Mouse (Mus musculus) kidney, postnatal 14 days (tissue): ENCODE data around the gene Itsn1.

Experiments
- DNase-seq: peaks from one replicate; pipeline ENCODE4 v3.0.0; 2022; ENCODE audit warnings: mixed read lengths

The Itsn1 gene

DNA sequence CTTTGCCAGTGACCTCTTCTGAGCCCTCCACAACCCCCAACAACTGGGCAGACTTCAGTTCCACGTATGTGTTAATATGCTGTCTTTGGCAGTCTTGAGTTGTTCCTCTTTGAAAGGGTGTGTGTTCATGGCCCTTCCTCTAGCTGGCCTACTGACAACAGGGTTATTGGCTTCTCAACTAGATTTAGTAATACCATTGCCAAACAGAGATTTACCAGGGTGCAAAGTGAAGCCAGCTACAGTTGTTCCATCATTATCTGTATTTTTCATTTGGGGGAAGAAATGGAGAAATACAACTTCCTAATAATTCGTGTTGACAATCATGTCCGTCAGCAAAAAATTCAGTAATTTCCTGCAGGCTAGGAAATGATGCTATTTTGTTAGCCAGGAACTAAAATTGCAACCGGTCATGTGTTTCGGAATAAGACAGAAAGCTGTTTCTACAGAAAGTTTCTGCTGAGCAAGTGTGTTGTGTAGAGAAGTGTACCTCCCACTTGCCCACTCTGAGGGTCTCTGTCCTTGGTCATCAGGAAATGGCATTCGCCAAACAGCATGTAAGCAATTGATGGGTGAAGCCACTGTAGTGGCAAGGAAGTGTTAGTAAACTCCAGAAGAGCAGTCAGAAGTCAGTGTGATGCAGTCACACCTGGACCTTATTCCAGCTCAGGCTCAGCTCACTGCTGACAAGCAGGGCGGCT lies 120.0 kb downstream of the Itsn1 start:
- no peak for DNase-seq

DNA sequence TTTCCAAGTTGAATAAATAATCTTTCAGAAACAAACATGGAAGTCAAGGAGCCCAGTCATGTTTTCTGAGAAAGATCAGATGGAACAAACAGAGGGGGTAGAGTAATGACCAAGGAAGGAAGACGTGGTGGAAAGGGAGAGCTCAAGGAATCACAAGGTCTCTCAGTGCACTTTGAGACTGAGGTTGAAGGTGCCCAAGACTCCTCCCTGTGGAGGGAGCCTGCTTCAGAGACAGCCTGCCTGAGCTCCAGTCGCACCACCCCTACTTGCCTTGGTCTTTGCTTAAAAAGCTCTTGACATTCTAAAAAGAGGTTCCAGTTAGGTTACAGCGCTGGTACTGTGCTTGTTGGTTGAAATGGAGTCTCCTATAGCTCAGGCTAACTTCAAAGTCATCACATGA lies 121.1 kb downstream of the Itsn1 start:
- no peak for DNase-seq

DNA sequence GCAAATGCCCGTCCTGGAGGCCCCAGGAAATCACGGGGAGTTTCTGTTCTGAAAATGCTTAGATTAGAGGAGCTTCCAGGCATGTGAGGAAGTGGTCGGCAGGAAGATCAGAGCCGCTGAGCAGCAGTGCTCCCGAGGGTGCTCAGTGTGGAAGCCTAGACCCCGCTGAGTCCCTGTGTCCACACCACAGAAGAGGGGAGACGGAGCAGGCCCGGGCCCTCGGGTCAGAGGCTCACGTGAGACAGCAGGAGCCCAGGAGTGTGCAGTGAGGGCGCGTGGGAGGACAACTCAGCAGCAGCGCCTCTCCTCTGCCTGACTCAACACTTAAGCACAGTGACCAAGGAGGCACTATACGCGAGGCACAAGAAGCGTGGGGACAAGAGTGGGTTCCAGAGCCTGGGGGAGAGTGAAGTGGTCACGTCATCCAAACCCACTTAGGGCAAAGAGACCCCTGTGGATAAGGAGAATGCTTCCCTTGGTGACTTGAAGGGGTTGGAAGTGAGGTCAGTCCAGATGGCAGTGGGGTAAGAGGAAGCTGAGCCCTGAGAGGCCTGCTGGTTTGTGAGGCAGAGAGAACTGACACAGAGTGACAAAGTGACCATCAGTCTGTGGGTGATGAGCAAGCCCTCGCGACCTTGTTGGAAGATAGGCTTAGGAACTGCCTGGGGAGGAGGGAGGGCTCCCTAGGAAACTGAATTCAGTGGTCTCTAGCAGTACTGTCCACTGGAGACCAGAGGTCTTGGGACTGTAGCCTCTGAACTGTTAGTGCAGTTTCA lies 122.6 kb downstream of the Itsn1 start:
- DNase-seq, result no peak

DNA sequence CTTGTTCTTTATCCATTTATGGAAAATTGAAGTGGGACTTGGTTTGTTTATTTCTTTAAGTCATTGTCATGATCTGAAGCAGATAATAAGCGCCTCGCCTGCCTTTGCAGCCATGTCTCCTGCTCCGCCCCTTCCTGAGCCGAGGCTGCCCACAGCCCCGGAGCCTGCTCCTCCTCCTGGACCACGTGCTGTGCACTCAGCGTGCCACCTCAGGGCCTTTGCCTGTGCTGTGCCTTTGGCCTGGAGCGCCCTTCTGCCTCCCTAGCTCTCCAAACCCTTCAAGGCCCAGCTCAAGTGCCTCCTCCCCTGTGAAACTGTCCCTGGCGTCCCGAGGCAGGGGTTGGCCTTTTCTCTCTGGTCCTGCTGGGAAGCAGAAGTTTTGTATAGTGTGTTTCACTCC lies 123.7 kb downstream of the Itsn1 start:
- DNase-seq, result no peak

DNA sequence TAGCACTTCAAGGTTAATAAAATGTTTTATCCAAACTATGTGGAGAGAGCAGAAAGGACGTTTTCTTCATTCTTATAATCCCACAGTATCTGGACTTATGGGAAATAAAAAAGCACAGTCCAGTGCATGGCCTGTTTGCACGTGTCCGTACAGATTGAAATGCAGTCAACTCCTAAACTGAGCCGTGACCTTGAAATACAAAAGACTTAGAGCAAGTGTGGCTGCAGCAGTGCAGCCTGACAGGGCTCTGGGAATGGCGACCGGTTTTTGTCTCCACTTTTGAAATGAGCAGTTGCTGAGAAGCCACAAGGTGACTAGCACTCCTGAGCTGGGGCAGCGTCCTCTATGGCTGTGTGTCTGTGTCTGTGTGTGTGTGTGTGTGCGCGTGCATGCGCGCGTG lies 124.1 kb downstream of the Itsn1 start:
- DNase-seq, result no peak

DNA sequence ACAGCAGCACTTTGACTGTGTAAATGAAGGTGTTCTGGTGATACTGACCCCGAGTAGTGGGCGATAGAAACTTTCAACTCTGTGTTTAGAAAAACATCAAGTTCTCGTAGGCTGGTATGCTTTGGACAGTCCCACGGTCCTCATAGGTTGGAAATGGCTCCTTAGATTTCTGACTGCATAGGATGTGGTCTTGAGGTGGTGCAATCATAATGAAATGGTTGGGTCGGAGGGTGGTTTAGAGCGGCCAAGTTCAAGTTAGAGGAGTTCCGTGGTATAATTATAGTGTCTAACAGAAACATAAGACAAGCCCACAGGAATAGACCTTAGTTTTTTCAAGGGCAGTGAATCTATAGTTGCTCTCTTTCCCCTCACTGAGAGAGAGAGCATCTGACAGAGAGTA lies 129.6 kb downstream of the Itsn1 start:
- no peak for DNase-seq

DNA sequence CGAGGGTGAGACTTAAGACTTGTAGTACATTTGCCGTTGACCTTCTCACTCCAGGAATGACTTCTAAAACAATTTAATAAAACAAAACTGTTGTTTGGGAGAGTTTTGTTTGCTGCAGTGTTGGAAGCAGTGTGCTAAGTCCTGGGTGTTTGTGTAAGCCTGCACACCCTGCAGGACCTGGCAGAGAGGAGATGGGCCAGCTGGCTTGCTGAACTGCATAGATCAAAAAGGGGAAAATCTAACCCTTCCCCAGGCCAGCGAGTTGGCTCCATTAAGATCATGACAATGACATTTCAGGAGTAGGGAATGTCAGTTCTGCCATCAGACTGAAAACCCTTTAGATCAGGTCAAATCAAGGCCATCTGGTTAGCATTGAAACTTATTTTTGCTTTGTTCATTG lies 130.1 kb downstream of the Itsn1 start:
- no peak for DNase-seq

DNA sequence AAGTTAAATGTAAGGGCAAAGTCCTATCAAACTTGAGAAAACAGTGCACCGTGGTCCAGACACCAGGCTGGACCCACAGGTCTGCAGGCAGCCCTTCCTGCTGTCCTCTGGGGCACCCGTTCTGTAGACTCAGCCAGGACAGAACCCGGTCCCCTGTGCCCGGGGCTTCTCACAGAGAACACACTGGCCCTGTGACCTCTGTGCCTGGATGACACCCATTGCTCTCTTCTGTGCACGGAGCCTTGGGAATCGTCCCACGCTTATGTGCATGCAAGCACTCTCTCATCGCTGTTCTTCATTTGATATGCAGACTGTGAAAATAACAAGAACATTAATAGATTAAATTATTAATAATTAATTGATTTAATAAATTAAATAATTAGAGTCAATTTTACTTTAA lies 130.9 kb downstream of the Itsn1 start:
- no peak for DNase-seq

DNA sequence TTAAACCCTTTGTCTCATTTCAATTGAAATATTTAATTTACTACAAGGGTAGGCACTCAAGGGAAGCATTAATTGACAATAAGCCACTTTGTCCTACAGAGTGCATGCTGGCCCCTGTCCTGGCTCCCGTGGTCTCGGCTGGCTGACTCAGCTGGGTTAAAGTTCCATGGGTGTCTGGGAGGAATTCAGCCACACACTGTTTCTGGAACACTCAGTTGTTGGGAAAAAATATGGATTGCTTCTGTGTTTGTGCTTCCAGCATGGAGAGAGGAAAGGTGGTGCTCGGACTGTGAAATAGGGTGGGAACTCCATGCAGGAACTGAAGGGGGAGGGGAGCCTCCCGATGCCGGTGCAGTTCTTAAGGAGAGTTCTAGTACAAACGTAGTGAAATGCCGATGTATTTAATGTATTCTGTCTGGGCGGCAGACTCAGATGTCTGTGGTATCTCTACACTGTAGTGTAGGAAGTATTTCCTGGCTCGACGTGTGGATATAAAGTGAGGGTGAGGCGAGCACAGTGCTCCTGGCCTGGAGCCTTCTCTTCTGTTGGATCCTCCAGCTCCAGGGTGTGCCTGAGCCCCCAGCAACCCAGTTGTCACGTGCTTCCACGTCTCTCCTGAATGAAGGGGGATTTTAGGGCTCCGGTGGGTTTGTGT lies 131.5 kb downstream of the Itsn1 start:
- DNase-seq, result peak; percentile 72

DNA sequence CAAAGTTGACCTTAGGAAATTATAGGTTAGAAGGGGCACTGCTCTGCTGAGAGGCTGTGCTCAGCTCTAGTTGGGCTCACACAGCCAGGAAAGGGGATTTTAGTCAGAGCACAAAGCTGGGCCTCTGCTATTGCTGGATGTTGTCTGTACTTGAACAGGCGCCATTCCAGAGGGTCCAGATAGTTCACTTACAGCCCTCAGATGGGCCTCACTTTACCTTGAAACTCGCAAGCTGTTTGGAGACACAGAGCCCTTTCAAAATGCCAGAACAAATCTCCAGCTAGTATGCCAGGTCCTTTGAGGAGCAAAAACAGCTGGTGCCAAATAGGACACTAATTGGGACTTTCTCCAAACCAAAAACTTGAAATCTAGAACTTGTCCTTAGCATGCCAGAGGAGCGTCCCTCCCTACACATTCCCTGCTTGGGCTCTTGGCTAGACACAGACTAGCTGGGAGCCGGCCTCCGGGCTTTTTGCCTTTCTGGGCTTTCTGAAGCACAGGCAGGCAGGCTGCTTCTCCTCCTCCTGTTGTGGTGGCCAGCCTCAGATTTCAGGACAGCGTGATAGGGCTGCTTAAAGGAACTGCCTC lies 132.8 kb downstream of the Itsn1 start:
- peak; percentile 55 for DNase-seq

DNA sequence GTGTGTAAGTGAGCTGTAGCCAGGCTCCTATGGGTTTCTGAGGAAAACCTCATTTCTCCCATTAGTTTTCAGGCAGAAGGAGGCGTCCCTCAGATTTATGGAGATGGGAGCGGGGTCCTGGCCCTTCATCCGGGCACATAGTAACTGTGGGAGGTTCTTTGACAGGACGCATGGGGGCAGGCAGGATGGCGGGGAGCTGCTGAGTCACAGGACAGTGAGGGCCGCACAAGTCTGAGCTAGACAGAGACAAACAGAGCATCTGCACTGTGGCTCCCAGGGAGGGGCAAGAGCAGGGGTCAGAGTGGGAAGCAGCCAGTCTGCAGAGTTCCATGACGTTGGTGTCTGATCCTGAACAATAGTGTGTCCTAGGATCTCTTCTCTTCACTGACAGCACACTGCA lies 133.8 kb downstream of the Itsn1 start:
- peak; percentile 71 for DNase-seq

DNA sequence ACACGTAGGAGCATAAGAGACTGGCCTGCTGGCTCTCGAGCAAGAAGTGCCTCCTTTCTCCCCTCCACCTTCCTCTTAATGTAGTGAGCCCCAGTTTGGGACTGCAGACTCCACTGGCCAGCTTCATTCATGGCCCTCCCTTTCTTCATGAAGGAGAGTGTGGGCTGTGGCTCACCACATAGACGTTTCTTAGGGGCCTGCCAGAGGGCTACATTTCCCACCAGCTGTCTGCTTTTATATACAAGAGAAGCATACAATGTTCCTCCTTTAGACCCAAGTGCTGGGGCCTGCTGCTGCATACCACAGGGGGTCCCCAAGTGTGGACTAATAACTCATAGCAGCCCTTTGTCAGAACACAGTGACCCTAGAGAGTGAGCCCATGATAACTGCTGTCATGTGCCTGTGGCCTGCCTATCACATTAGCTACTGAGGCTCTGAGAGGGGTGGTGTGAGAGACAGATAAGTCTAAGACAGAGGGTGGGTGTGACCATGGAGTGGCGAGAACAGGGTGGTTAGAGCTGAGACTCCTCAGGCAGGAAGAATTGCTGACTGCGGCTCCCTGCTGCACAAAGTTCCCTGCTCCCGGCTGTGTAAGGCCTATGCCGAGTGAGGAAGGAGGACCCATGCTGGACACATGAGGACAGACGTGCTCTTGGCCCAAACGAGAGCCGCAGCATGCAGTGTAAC lies 135.7 kb downstream of the Itsn1 start:
- peak; percentile 57 for DNase-seq

DNA sequence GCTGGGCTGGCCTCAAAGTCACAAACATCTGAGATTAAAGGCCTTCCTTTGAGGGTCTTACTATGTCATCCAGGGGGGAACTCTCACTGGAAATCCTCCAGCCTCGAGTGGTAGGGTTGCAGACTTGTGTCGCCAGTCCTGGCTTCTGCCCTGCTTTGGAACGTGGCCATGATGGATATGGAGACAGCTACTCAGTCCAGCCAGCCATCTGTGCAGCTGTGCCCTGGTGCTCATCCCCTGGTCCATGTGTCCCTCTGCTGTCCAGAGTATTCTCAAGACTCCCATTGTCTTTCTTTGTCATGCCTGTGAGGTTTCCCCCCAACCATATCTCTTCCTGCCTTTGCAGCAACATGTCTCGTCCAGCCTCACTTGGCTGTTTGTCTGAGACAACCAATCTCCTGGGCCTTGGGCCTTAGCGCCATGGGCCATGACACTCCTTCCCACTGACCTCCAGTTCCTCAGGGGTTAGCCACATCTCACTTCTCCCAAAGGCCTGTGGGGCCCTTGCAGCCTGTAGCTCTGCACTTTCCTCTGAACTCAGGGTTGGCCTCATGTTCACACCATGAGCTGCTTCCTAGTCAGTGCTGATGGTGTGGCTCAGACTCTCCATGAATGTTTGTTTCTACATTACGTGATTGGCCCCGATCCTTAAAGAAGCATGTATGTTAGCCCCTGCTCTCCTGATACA lies 136.6 kb downstream of the Itsn1 start:
- no peak for DNase-seq

DNA sequence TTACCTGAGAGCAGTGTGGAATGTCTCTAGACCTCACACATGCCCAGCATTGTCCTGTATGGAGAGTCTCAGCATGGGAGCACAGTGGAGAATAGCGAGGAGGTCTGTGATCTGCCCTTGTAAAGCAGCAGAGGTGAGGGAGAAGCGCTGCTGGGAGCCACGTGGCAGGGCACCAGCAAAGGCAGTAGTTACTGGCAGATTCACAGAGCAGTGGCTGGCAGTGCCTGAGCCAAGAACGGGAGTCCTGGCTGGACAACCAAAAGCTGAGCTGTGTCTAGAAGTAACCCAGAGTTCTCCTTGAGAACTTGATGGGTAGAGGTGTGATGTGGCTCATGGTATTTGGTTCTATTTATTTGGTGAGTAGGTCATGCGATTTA lies 137.2 kb downstream of the Itsn1 start:
- DNase-seq, result no peak

DNA sequence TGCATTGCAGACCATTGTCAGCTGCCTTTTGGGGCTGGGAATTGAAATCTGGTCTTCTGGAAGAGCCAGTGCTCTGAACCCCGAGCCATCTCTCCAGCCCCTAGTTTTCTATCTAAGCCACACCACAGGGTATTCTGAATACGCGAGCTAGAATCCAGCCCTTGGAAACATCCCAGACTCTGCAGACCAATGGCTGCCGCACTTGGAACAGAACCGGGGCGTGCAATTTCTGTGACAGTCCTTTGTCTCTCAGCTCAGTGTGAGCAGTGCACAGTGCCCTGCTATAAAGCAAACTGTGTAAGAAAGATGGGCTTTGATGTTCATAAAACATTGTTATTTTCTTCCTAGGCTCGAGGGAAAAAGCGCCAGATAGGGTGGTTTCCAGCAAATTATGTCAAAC lies 138.6 kb downstream of the Itsn1 start:
- no peak for DNase-seq

DNA sequence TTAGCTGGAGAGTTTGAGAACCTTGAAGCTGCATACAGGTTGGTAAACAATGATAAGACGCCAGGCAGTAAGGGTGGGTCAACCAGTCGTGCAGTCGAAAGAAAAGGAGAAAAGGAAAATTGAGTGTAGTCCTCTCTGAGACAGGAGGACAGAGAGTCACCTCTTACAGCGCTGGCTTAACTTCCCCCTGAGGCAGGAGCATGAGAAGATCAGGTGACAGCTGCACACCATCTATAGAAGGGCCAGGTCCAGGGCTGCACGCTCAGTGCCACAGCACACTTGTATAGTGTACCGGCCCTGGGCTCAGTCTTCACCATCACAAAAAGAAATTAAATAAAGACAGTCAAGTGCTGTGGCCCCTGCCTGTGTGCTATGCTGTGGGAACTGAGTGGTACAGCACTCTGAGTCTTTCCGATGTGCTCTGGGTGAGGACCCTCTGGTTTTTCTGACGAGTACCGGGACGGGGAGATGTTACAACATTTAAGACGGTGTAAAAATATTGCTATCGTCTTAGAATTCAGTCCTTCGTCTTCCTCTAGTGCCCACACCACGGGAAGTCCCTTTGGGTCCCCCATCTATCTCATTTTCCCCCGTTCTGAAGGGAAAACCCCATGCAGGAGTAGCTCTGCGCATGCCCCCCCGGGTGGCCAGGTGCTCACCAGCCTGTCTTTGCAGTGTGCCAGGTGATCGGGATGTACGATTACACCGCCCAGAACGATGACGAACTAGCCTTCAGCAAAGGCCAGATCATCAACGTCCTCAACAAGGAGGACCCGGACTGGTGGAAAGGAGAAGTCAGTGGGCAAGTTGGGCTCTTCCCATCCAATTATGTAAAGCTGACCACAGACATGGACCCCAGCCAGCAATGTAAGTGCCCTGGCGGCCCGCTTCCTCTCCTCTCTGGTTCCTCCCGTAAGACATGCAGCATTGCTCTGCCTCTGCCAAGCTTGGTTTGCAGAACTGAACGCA lies 140.1 kb downstream of the Itsn1 start:
- no peak for DNase-seq

DNA sequence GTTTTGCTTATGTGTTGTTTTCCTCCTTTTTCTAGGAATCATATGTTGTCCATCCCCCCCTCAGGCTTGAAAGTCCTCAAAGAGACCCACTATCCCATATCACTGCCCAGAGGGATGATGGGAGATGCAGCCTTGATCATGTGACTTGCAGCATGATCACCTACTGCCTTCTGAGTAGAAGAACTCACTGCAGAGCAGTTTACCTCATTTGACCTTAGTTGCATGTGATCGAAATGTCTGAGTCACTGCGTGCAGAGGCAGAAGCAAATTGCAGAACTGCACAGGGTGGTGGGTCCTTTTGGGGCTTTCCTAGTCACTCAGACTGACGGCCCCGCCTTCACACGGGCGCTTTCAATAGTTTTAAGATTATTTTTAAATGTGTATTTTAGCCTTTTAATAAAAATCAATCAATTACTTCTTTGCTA lies 141.1 kb downstream of the Itsn1 start:
- no peak for DNase-seq

DNA sequence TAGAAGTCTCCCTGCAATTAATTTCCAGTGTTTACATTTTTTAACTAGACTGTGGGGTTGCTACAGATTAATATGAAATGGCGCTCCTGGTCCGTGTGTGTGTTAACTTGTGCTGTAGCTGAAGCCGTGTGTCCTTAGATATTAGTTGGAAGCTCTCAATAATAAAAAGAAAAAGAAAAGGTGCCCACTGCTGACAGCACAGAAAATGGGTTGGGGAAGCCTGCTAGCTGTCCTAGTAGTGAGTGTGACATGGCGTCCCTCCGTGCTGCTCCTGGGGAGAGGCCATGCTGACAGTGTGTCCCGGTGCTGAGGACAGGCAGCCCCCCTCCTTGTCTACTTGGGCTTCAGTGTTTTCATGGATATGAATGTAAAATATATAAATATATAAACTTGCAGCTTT lies 142.1 kb downstream of the Itsn1 start:
- no peak for DNase-seq

DNA sequence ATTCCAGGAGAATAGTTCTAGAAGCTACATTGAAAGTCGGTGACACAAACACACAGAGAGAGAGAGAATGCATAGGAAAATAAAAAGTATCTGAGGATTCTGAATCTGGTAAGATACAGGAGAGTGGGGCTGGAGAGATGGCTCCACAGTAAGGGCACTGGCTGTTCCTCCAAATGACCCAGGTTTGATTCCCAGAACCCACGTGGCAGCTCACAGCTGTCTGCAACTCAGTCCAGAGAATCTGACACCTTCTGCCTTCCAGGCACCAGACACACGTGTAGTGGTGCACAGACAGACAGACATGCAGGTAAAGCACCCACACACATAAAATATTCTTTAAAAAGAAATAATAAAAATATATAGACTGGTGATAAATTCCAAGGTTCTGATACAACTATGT lies 144.6 kb downstream of the Itsn1 start:
- no peak for DNase-seq

DNA sequence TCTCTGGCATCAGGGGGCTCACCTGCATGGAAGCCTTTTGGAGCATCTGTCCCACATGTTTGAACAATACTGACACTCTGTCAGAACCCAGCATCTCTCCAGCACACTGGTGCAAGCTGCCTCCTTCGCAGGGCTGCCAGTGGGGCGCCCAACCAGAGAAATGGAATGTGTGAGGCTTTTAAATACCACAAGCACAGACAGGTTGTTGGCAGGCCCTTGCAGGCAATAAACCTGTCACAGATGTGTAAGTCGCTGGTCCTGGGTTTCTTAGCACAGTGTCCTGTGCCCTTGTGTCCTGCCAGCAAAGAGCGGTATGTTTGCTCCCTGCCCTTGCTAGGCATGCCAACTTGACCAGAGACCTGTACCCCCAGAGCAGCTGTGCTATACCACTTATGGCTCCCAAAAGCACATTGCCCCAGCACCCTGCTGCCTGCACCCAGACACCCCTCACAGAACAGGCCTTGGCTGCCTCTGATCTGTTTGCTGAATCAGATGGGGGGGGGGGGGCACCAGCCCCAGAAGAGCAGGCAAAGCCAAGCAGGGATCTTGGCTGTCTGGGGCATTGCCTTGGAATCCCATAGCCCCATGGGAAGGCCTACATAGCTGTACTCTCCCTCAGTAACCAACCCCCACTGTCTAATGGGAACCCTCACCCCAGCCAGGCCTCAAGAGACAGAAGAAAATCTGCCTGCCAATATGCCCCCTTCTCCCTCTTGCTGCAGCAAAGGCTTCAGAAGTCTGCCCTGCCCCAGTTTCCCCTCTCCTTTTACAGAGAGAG lies 146.7 kb downstream of the Itsn1 start:
- peak; percentile 54 for DNase-seq
